Mouse (Mus musculus) small intestine, adult 2 months (tissue): ENCODE data around the gene Glrx3.

Source experiments
- CTCF ChIP-seq: fragments of 200-500 bp; IDR thresholded peaks from 2 replicates; pipeline ENCODE4 v1.5.1; 2012; ENCODE audit warnings: low read depth, mild to moderate bottlenecking, control low read depth, inconsistent platforms, low read length, moderate library complexity, mixed read lengths; ENCODE audit not compliant: insufficient replicate concordance, insufficient read length; ENCODE audit errors: extremely low read depth
- POLR2A ChIP-seq: fragments of 200-500 bp; IDR thresholded peaks from 2 replicates; pipeline ENCODE4 v1.6.1; 2012; ENCODE audit warnings: low read depth, mild to moderate bottlenecking, control low read depth, inconsistent platforms, low read length, moderate library complexity

DNA sequence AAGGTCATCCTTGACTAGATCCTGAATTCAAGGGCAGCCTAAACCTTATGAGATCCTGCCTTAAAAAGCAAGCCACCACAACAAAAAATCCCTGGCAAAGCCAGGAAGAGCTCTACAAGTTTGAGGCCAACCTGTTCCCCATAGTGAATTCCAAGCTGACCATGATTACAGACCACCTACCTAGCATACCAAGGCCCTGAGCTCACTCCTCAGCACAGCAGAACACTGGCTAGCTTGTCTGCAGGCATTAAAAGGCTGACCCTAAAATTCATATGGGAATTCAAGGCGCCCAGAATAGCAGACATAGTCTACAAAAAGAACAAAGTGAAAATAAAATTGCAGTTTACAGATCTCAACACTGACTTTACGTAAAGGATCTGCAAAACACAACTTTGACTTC lies 33.3 kb upstream of the Glrx3 start:
- TF ChIP-seq CTCF (no peak), POLR2A (no peak)
